Mouse (Mus musculus) cerebellum, postnatal 14 days (tissue): ENCODE measurements at regions not wholly inside any gene's neighbourhood (a gene's known extent, or its start where the extent isn't known, plus 50 kb on each side); places are given as distances from the start of the nearest gene placed in this dataset.

Source experiments
- DNase-seq, 2 experiments: peaks; one replicate each; pipeline ENCODE4 v3.0.0; 2021; ENCODE audit warnings: mixed read lengths in 2 of 2

- DNase-seq, result no peak
Observed at GRCm38 (mm10) chr16:73120568-73120967, 812.5 kb downstream of the Robo1 start.

- DNase-seq, result no peak
Observed at GRCm38 (mm10) chr16:73117338-73117737, 809.2 kb downstream of the Robo1 start.

GRCm38 (mm10) chr16:73108021-73108452, 799.9 kb downstream of the Robo1 start:
- DNase-seq, result peak; percentile 71 to 78

- peak; percentile 75 to 76 for DNase-seq
Observed at GRCm38 (mm10) chr16:73107608-73108007, 799.5 kb downstream of the Robo1 start.

GRCm38 (mm10) chr16:73105496-73105895, 797.4 kb downstream of the Robo1 start:
- peak; percentile 90 to 93 for DNase-seq

GRCm38 (mm10) chr16:73100273-73100672, 792.2 kb downstream of the Robo1 start:
- no peak for DNase-seq

- peak; percentile 60 to 65 for DNase-seq
Observed at GRCm38 (mm10) chr16:73098760-73099159, 790.7 kb downstream of the Robo1 start.

- DNase-seq, result peak; percentile 49 to 56
Observed at GRCm38 (mm10) chr16:73097176-73097575, 789.1 kb downstream of the Robo1 start.

- no peak for DNase-seq
Observed at GRCm38 (mm10) chr16:73096091-73097083, 788.3 kb downstream of the Robo1 start.
